Mouse (Mus musculus): Measurements from ENCODE around the gene Parvb. TPM values are rescaled to one million over a fixed set of nuclear protein-coding genes. Genes with fewer than 3 reads are reported as not detected.
A peak's percentile ranks its signal among the peaks of the same experiment; 100 is the strongest.

Gene Parvb
- total and polyA plus RNA-seq, 3 experiments, result 0.04 to 2.3 TPM; not detected in 1

- no peaks in the 10 kb centered on the region for H3K27me3 ChIP-seq (replicated peaks)
- in situ Hi-C loops (cut with MboI; ENCODE audit: low pct_ligation_motif_present, low pct_unique_long_range_greater_than_20kb, low sequenced_read_pairs) (no loop called here), dilution Hi-C loops (cut with MboI; ENCODE audit: extremely low pct_ligation_motif_present, extremely low pct_unique_long_range_greater_than_20kb, low sequenced_read_pairs) (no loop called here)
- peaks cover 3 to 27% of the 10 kb centered on the region in 2 experiments; a peak in 3 of 4 replicates for H3K4me1 ChIP-seq (ENCODE audit: control insufficient read depth in 1 of 2, insufficient read depth in 2 of 2)
- peaks cover 14% of the 10 kb centered on the region for H3K79me2 ChIP-seq (replicated peaks; ENCODE audit: control insufficient read depth, extremely low read depth, insufficient read depth, poor library complexity, severe bottlenecking)
- no peak overlapping the region for H3K27ac ChIP-seq (ENCODE audit: insufficient read depth, low read depth)
- H3K9ac ChIP-seq (ENCODE audit: insufficient read depth, low read depth), result no peak overlapping the region
- no peak for TF ChIP-seq ELF1 (IDR thresholded peaks at IDR 0.05; ENCODE audit: low read depth, low read length)
- TF ChIP-seq JUND (conservative IDR thresholded peaks at IDR 0.05; ENCODE audit: low read depth, low read length), result no peak
- no peak for TF ChIP-seq MAFK (IDR thresholded peaks at IDR 0.05; ENCODE audit: insufficient replicate concordance, low read length)
- no peak for TF ChIP-seq UBTF (IDR thresholded peaks at IDR 0.05; ENCODE audit: low read depth, low read length)
- TF ChIP-seq CTCF (conservative IDR thresholded peaks at IDR 0.05 in 1 of 2, IDR thresholded peaks at IDR 0.05 in 1 of 2; ENCODE audit: low read depth in 2 of 2, low read length in 2 of 2), result no peak
- TF ChIP-seq IRF4 (IDR thresholded peaks at IDR 0.05; ENCODE audit: low read depth, low read length), result no peak
- no peak for TF ChIP-seq RAD21 (IDR thresholded peaks at IDR 0.05; ENCODE audit: low read depth, low read length)
- TF ChIP-seq BHLHE40 (IDR thresholded peaks at IDR 0.05; ENCODE audit: low read depth, low read length), result no peak
- no peak for TF ChIP-seq EP300 (IDR thresholded peaks at IDR 0.05; ENCODE audit: low read length)
- TF ChIP-seq E2F4 (IDR thresholded peaks at IDR 0.05; ENCODE audit: insufficient replicate concordance, low read depth, low read length), result no peak
- no peak for TF ChIP-seq POLR2A (IDR thresholded peaks at IDR 0.05; ENCODE audit: low read depth, low read length)
- no peak for TF ChIP-seq ZNF384 (IDR thresholded peaks at IDR 0.05; ENCODE audit: low read depth, low read length)
- TF ChIP-seq USF2 (conservative IDR thresholded peaks at IDR 0.05; ENCODE audit: low read depth, low read length), result no peak
- TF ChIP-seq USF1 (IDR thresholded peaks at IDR 0.05; ENCODE audit: low read depth, low read length), result no peak
- no peak for TF ChIP-seq POLR2AphosphoS2 (IDR thresholded peaks at IDR 0.05; ENCODE audit: low read depth, low read length)
- no peak overlapping the region for H3K4me3 ChIP-seq (replicated peaks in 1 of 3; ENCODE audit: low read depth in 2 of 3, low read length in 2 of 3, poor library complexity in 1 of 3)
- DNase-seq (ENCODE audit: extremely low read depth), result no peak
- peaks cover 3% of the 10 kb centered on the region for H3K9me3 ChIP-seq (replicated peaks; ENCODE audit: low read length)
- no peak overlapping the region for H3K4me2 ChIP-seq (ENCODE audit: insufficient read depth, low read depth, poor library complexity, severe bottlenecking)
- H3K36me3 ChIP-seq (replicated peaks in 1 of 2; ENCODE audit: control insufficient read depth in 1 of 2, insufficient read depth in 1 of 2, low read length in 1 of 2), result peaks cover 6 to 23% of the 10 kb centered on the region in 2 experiments
These were observed 89.8 kb downstream of the Parvb start for GRCm38 (mm10) chr15:84321544-84322174.

- H3K9me3 ChIP-seq (replicated peaks; ENCODE audit: low read length), result no peaks in the 10 kb centered on the region
- in situ Hi-C loops (cut with MboI; ENCODE audit: low pct_ligation_motif_present, low pct_unique_long_range_greater_than_20kb, low sequenced_read_pairs), result no loop called here
- no peak for TF ChIP-seq RCOR1 (conservative IDR thresholded peaks at IDR 0.05; ENCODE audit: low read depth, low read length)
- peak; percentile 33; the same call in 1 of the 2 replicates for TF ChIP-seq SIN3A (IDR thresholded peaks at IDR 0.05; ENCODE audit: low read length)
- peak; percentile 64; the same call in 1 of the 2 replicates for TF ChIP-seq ELF1 (IDR thresholded peaks at IDR 0.05; ENCODE audit: low read depth, low read length)
- TF ChIP-seq CHD2 (IDR thresholded peaks at IDR 0.05; ENCODE audit: low read length), result no peak
- peak; percentile 40; the same call in 1 of the 2 replicates for TF ChIP-seq HCFC1 (IDR thresholded peaks at IDR 0.05; ENCODE audit: low read depth, low read length)
- peak; percentile 64; the same call in 1 of the 2 replicates for TF ChIP-seq POLR2A (IDR thresholded peaks at IDR 0.05; ENCODE audit: low read depth, low read length)
- 0 out of 2 replicates have a peak, but pooled peaks have one; percentile 12 for TF ChIP-seq TCF12 (IDR thresholded peaks at IDR 0.05; ENCODE audit: low read depth, low read length)
- TF ChIP-seq MEF2A (IDR thresholded peaks at IDR 0.05; ENCODE audit: borderline replicate concordance, low read depth, low read length), result peak; percentile 2; the same call in 1 of the 2 replicates
- TF ChIP-seq TBP (conservative IDR thresholded peaks at IDR 0.05; ENCODE audit: low read depth, low read length), result 0 out of 2 replicates have a peak, but pooled peaks have one; percentile 58
- no peak for TF ChIP-seq ZC3H11A (IDR thresholded peaks at IDR 0.05; ENCODE audit: low read depth, low read length)
- no peak for TF ChIP-seq BHLHE40 (IDR thresholded peaks at IDR 0.05; ENCODE audit: low read depth, low read length)
- H3K9ac ChIP-seq (ENCODE audit: insufficient read depth, low read depth), result peak within 1 kb of the TSS; percentile 95
- dilution Hi-C loops (cut with MboI; ENCODE audit: extremely low pct_ligation_motif_present, extremely low pct_unique_long_range_greater_than_20kb, low sequenced_read_pairs), result no loop called here
- no peaks in the 10 kb centered on the region for H3K27me3 ChIP-seq (replicated peaks)
- peak within 1 kb of the TSS; percentile 68 to 85 (median 77) for H3K4me3 ChIP-seq (replicated peaks in 1 of 3; ENCODE audit: low read depth in 2 of 3, low read length in 2 of 3, poor library complexity in 1 of 3)
- H3K79me2 ChIP-seq (replicated peaks; ENCODE audit: control insufficient read depth, extremely low read depth, insufficient read depth, poor library complexity, severe bottlenecking), result peaks cover 21% of the 10 kb centered on the region
- peak within 1 kb of the TSS; percentile 69 for H3K4me2 ChIP-seq (ENCODE audit: insufficient read depth, low read depth, poor library complexity, severe bottlenecking)
- H3K4me1 ChIP-seq (ENCODE audit: control insufficient read depth in 1 of 2, insufficient read depth in 2 of 2), result peaks cover 6 to 52% of the 10 kb centered on the region in 2 experiments; a peak in 3 of 4 replicates
- DNase-seq (ENCODE audit: extremely low read depth), result peak; percentile 64
- H3K27ac ChIP-seq (ENCODE audit: insufficient read depth, low read depth), result peak within 1 kb of the TSS; percentile 37; the same call in 1 of the 2 replicates
- peaks cover 32 to 49% of the 10 kb centered on the region in 2 experiments for H3K36me3 ChIP-seq (replicated peaks in 1 of 2; ENCODE audit: control insufficient read depth in 1 of 2, insufficient read depth in 1 of 2, low read length in 1 of 2)
These were observed 92.4 kb downstream of the Parvb start, which contains the start of gene Parvg for GRCm38 (mm10) chr15:84323966-84324869. Gene Parvg (plus strand): TSS chr15:84324026.

Measured in CH12.LX (cell line).